Comparison of ENCODE assay signal across 7 mouse cellular contexts in the genomic region with DNA sequence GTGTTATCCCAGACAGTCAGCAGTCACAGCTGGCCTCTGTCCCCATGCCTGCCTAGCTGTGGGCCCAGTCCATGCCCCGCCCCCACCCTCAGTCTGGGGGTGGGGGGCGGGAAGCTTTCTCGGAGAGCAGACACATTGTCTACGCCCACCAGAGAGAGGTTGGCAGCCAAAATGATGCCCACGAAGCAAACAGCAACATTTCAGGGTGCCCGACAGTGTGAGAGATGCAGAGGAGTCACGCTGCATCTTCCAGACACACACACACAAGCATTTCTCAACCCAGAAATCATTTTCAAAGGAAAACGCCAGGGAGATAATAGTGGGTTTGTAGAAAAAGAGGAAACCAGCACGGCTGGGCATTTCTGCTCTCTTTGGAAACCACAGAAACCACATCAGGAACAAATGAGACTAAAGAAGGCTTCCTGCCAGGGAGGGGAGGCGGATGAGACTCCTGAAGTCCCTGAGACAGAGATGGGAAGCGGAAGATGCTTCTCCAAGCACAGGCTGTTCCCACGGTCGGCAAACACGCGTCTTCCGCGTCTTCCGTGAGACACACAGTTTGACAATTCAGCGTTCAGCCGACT.
DNase-seq lines count a peak whose midpoint lies in the region; ATAC-seq lines count a peak whose summit lies in the region.

No protein-coding gene starts in this region.

- H3K9ac ChIP-seq in forebrain, embryonic 16.5 days (replicated peaks; ENCODE audit: low read depth, low read length): peak overlapping the region; percentile 38
- peak overlapping the region; percentile 41; the same call in 1 of the 2 replicates for H3K9ac ChIP-seq in hindbrain, embryonic 16.5 days (ENCODE audit: low read depth, low read length)
- H3K9ac ChIP-seq in lung, embryonic 15.5 days: no peak overlapping the region

- no peaks in the 10 kb centered on the region for H3K27me3 ChIP-seq in forebrain, embryonic 16.5 days (replicated peaks; ENCODE audit: control insufficient read depth, insufficient read depth, low read length)
- no peaks in the 10 kb centered on the region for H3K27me3 ChIP-seq in hindbrain, embryonic 16.5 days (replicated peaks; ENCODE audit: control insufficient read depth, insufficient read depth, low read length)
- no peaks in the 10 kb centered on the region for H3K27me3 ChIP-seq in lung, embryonic 15.5 days
- no peaks in the 10 kb centered on the region for H3K27me3 ChIP-seq in splenic B cell, adult 2 months (ENCODE audit: control insufficient read depth, insufficient read depth, low read length, poor library complexity, severe bottlenecking)

- H3K27ac ChIP-seq in forebrain, embryonic 16.5 days (ENCODE audit: low read length): peak overlapping the region; percentile 43
- peak overlapping the region; percentile 79 for H3K27ac ChIP-seq in hindbrain, embryonic 16.5 days (ENCODE audit: low read depth, low read length)
- H3K27ac ChIP-seq in lung, embryonic 15.5 days: 0 out of 2 replicates have a peak overlapping the region, but pooled peaks have one; percentile 16

- H3K9me3 ChIP-seq in forebrain, embryonic 16.5 days (ENCODE audit: control insufficient read depth, low read length): peaks cover 2% of the 10 kb centered on the region; the same call in 1 of the 2 replicates
- H3K9me3 ChIP-seq in hindbrain, embryonic 16.5 days (ENCODE audit: control insufficient read depth, low read length): no peaks in the 10 kb centered on the region
- H3K9me3 ChIP-seq in lung, embryonic 15.5 days: no peaks in the 10 kb centered on the region

- DNase-seq in retina, postnatal 1 day: peak; percentile 17
- no peak for DNase-seq in retina, embryonic 14.5 days (ENCODE audit: low spot score)
- DNase-seq in splenic B cell, adult 2 months (ENCODE audit: low read depth, low spot score): peak; percentile 3

- no peaks in the 10 kb centered on the region for H3K36me3 ChIP-seq in forebrain, embryonic 16.5 days (ENCODE audit: control insufficient read depth, insufficient read depth)
- H3K36me3 ChIP-seq in hindbrain, embryonic 16.5 days (ENCODE audit: control insufficient read depth, insufficient read depth, low read length): no peaks in the 10 kb centered on the region
- H3K36me3 ChIP-seq in lung, embryonic 15.5 days: no peaks in the 10 kb centered on the region
- no peaks in the 10 kb centered on the region for H3K36me3 ChIP-seq in splenic B cell, adult 2 months (ENCODE audit: control insufficient read depth, insufficient read depth, low read length, poor library complexity, severe bottlenecking)

- H3K4me3 ChIP-seq in forebrain, embryonic 16.5 days (replicated peaks; ENCODE audit: low read length): 0 out of 2 replicates have a peak overlapping the region, but pooled peaks have one; percentile 11
- H3K4me3 ChIP-seq in hindbrain, embryonic 16.5 days (ENCODE audit: low read length): 0 out of 2 replicates have a peak overlapping the region, but pooled peaks have one; percentile 2
- peak overlapping the region; percentile 14; the same call in 1 of the 2 replicates for H3K4me3 ChIP-seq in lung, embryonic 15.5 days

- H3K4me2 ChIP-seq in forebrain, embryonic 16.5 days (ENCODE audit: low read length): peak overlapping the region; percentile 36
- peak overlapping the region; percentile 48 for H3K4me2 ChIP-seq in hindbrain, embryonic 16.5 days (ENCODE audit: low read length)
- peak overlapping the region; percentile 43 for H3K4me2 ChIP-seq in lung, embryonic 15.5 days

- 56% methylated on average over 20 of the region's 20 CpGs for WGBS in forebrain, embryonic 16.5 days
- WGBS in hindbrain, embryonic 16.5 days: 40% methylated on average over 20 of the region's 20 CpGs
- WGBS in lung, embryonic 15.5 days: 53% methylated on average over 20 of the region's 20 CpGs

- peak; percentile 52 for ATAC-seq in forebrain, embryonic 16.5 days
- peak; percentile 69 for ATAC-seq in hindbrain, embryonic 16.5 days
- ATAC-seq in lung, embryonic 15.5 days (ENCODE audit: borderline replicate concordance, extremely low read depth, low FRiP score, low TSS enrichment): no peak
- no peak for ATAC-seq in megakaryocyte-erythroid progenitor cell, adult 5-6 weeks (replicated peaks; ENCODE audit: low FRiP score, low TSS enrichment, poor library complexity, severe bottlenecking)

- peaks cover 9% of the 10 kb centered on the region for H3K4me1 ChIP-seq in forebrain, embryonic 16.5 days (replicated peaks; ENCODE audit: control insufficient read depth, insufficient read depth, low read length)
- H3K4me1 ChIP-seq in hindbrain, embryonic 16.5 days (ENCODE audit: control insufficient read depth, insufficient read depth, low read depth, low read length): peaks cover 10% of the 10 kb centered on the region; the same call in 1 of the 2 replicates
- H3K4me1 ChIP-seq in lung, embryonic 15.5 days: peaks cover 6% of the 10 kb centered on the region; the same call in 1 of the 2 replicates

Comparison
In these comparisons a context has a peak if more than half of its experiments do, and no peak if none do; other contexts are left out.
1. ATAC-seq: peak in forebrain, embryonic 16.5 days (single experiment) and hindbrain, embryonic 16.5 days (single experiment); none in lung, embryonic 15.5 days (single experiment) and megakaryocyte-erythroid progenitor cell, adult 5-6 weeks (single experiment).
2. H3K27ac ChIP-seq: peak in every context shown above with its lines; median percentile 79 in hindbrain, embryonic 16.5 days; 43 in forebrain, embryonic 16.5 days; 16 in lung, embryonic 15.5 days.
3. Peak in every context shown above with its lines, with median percentiles within 50 percentile points of each other: H3K4me2 ChIP-seq and H3K4me3 ChIP-seq.